Mouse (Mus musculus) lung, adult 2 months (tissue): Measurements from ENCODE around the gene Arhgap1.

Experiments used
- CTCF ChIP-seq: fragments of 200-500 bp; IDR thresholded peaks from 2 replicates; pipeline ENCODE4 v1.5.1; 2011; ENCODE audit warnings: mild to moderate bottlenecking, low read length, control low read depth; ENCODE audit not compliant: insufficient read depth
- POLR2A ChIP-seq: fragments of 200-500 bp; IDR thresholded peaks from 2 replicates; pipeline ENCODE4 v1.6.1; 2011; ENCODE audit warnings: low read depth, mild to moderate bottlenecking, control low read depth, low read length, borderline replicate concordance; ENCODE audit errors: extremely low read depth

DNA sequence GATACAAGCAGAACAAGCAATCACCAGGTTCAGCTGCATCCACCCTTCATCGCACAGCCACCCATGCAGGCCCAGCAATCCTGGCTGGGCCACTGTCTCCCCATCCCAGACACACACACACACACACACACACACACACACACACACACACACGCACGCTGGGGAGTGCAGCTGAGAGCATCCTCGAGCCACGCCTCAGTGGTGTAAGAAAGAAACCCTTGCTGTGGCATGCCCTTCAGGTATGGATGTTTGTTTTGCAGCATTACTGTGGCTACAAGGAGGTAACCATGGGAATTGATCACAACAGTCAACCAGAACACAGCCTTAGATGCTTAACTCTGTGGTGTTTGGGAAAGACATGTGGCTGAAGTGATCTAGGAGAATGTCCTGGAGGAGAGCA is 17.3 kb upstream of the Arhgap1 start:
- no peak for TF ChIP-seq POLR2A
- no peak for TF ChIP-seq CTCF
